Mouse (Mus musculus): ENCODE results near the gene Mtus2. TPM values are rescaled to one million over a fixed set of nuclear protein-coding genes. Genes with fewer than 3 reads are reported as not detected.

Mtus2 gene
- polyA plus RNA-seq, 1 experiment from 2014 or later, result 27.7 TPM

DNA sequence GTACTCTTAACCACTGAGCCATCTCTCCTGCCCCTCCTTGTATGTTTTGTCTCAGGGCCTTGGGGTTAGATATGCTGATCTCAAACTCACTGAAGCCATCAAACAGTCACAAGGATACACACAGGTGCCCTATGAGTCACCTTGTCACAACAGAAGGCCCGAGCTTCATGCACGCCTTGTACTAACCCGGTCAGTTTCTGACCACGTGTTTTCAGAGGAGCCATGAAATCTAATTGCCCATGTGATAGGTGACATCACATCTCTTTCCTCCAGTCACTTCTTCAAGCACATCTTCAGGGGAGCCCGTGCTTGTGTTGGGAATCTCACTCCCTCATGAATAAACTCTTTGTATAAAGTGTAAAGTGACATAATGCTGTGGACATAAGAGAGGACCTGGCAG, 32.5 kb upstream of the Mtus2 start:
- Histone ChIP-seq H3K4me2 (ENCODE audit: low read length) (no peak overlapping the region), H3K36me3 (ENCODE audit: control insufficient read depth, insufficient read depth, low read length) (no peaks in the 10 kb centered on the region), H3K27ac (ENCODE audit: low read depth) (no peak overlapping the region), H3K9ac (ENCODE audit: low read length) (no peak overlapping the region), H3K9me3 (ENCODE audit: control insufficient read depth, low read length) (no peaks in the 10 kb centered on the region), H3K27me3 (replicated peaks; ENCODE audit: control insufficient read depth, insufficient read depth, low read length) (no peaks in the 10 kb centered on the region), H3K4me3 (ENCODE audit: low read depth, low read length) (no peak overlapping the region), H3K4me1 (replicated peaks; ENCODE audit: control insufficient read depth, insufficient read depth, low read length) (no peaks in the 10 kb centered on the region)
- 74% methylated on average over 5 of the region's 5 CpGs for WGBS
- ATAC-seq (replicated peaks; ENCODE audit: low FRiP score, low TSS enrichment, low read depth) (no peak), DNase-seq (ENCODE audit: low spot score) (no peak)

DNA sequence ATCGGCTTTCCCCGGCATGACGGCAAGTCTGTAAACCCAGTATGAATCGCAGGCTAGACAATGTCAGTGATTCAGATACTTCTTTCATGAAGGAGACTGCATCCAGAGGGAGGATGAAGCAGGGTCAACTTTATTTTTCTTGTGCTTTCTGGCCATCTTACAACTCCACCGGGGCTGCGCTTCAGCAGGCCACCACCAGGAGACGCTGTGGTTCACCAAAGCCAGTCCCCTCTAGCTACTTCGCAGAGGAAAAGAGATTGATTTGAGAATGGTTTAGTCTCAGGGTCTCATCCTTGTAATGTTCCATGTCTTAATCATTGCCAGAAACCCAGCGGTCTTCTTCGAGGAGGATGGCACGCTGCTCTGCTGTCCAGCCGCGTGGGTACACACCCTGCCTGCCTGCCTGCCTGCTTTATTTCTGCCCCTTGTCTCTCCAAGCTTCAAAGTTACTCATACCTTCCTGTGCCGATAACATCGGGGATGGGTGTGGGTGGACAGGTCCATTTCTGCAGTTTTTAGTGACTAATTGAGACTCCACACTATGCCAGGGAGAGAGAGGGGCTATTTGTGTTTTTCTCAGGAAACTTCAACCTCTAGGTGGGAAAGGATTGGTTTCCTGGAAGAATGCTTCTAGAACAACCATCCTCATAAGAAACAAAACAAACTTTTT, 31.1 kb upstream of the Mtus2 start:
- no peak overlapping the region for H3K4me2 ChIP-seq (ENCODE audit: low read length)
- H3K27ac ChIP-seq (ENCODE audit: low read depth), result no peak overlapping the region
- no peaks in the 10 kb centered on the region for H3K9me3 ChIP-seq (ENCODE audit: control insufficient read depth, low read length)
- DNase-seq (ENCODE audit: low spot score), result peak; percentile 72
- no peak for ATAC-seq (replicated peaks; ENCODE audit: low FRiP score, low TSS enrichment, low read depth)
- H3K36me3 ChIP-seq (ENCODE audit: control insufficient read depth, insufficient read depth, low read length), result no peaks in the 10 kb centered on the region
- H3K4me1 ChIP-seq (replicated peaks; ENCODE audit: control insufficient read depth, insufficient read depth, low read length), result no peaks in the 10 kb centered on the region
- H3K9ac ChIP-seq (ENCODE audit: low read length), result no peak overlapping the region
- WGBS, result 64% methylated on average over 15 of the region's 15 CpGs
- H3K4me3 ChIP-seq (ENCODE audit: low read depth, low read length), result no peak overlapping the region
- H3K27me3 ChIP-seq (replicated peaks; ENCODE audit: control insufficient read depth, insufficient read depth, low read length), result no peaks in the 10 kb centered on the region

DNA sequence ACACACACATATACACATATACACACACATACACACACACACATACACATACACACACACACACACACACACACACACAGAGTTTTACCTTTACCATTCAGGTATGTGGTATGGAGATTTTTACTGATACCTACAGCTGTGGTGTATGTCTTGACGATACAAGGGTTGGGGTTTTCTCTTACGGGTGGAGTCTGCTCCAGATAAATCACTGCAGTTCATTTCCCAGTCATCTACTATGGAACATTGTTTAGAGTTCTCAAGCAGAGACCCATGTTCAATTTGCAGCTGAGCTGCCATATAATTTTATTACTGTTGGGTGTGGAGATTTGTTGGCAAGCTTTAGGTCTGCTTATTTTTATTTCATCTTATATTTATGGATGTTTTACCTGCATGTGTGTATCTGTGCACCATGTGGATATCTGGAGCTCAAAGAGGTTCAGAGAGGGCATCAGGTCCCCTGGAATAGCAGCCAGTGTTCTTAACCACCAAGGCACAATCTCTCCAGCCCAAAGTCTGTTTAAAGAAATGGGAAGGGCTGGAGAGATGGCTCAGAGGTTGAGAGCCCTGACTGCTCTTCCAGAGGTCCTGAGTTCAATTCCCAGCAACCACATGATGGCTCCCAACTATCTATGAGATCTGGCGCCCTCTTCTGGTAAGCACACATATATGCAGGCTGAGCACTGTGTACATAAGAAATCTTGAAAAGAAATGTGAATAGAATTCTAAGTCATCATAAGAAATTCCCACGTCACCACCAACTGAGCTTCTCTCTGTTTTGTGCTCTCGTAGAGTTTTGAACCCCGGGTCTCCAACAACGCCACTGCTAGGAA, 28.2 kb upstream of the Mtus2 start:
- no peaks in the 10 kb centered on the region for H3K4me1 ChIP-seq (replicated peaks; ENCODE audit: control insufficient read depth, insufficient read depth, low read length)
- H3K27ac ChIP-seq (ENCODE audit: low read depth), result no peak overlapping the region
- ATAC-seq (replicated peaks; ENCODE audit: low FRiP score, low TSS enrichment, low read depth) (no peak), DNase-seq (ENCODE audit: low spot score) (no peak)
- no peak overlapping the region for H3K4me2 ChIP-seq (ENCODE audit: low read length)
- H3K4me3 ChIP-seq (ENCODE audit: low read depth, low read length), result no peak overlapping the region
- no peak overlapping the region for H3K9ac ChIP-seq (ENCODE audit: low read length)
- no peaks in the 10 kb centered on the region for H3K9me3 ChIP-seq (ENCODE audit: control insufficient read depth, low read length)
- WGBS, result 78% methylated on average over 7 of the region's 7 CpGs
- H3K36me3 ChIP-seq (ENCODE audit: control insufficient read depth, insufficient read depth, low read length), result no peaks in the 10 kb centered on the region
- no peaks in the 10 kb centered on the region for H3K27me3 ChIP-seq (replicated peaks; ENCODE audit: control insufficient read depth, insufficient read depth, low read length)

DNA sequence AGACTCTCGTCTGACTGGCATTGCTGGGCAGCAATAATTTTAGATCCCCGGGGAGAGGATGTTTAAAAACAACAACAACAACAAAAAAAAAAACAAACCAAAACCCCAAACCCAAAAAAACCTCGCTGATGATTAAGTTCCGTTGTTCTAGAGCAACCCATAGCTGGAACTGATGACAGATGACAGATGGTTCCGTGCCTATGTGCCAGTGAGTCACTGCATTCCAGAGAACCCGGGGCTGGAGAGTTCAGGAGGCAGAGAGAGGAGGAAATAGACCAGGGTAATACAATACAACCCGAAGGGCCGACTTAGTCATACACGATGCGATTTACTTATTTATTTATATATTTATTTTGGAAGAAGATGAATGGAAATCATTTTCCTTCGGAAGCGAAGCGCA, 22.0 kb upstream of the Mtus2 start:
- Histone ChIP-seq H3K4me1 (replicated peaks; ENCODE audit: control insufficient read depth, insufficient read depth, low read length) (no peaks in the 10 kb centered on the region), H3K9me3 (ENCODE audit: control insufficient read depth, low read length) (no peaks in the 10 kb centered on the region), H3K36me3 (ENCODE audit: control insufficient read depth, insufficient read depth, low read length) (no peaks in the 10 kb centered on the region), H3K27ac (ENCODE audit: low read depth) (no peak overlapping the region), H3K4me3 (ENCODE audit: low read depth, low read length) (no peak overlapping the region), H3K9ac (ENCODE audit: low read length) (no peak overlapping the region), H3K27me3 (replicated peaks; ENCODE audit: control insufficient read depth, insufficient read depth, low read length) (no peaks in the 10 kb centered on the region), H3K4me2 (ENCODE audit: low read length) (no peak overlapping the region)
- WGBS, result 86% methylated on average over 13 of the region's 13 CpGs
- ATAC-seq (replicated peaks; ENCODE audit: low FRiP score, low TSS enrichment, low read depth), result no peak
- no peak for DNase-seq (ENCODE audit: low spot score)

DNA sequence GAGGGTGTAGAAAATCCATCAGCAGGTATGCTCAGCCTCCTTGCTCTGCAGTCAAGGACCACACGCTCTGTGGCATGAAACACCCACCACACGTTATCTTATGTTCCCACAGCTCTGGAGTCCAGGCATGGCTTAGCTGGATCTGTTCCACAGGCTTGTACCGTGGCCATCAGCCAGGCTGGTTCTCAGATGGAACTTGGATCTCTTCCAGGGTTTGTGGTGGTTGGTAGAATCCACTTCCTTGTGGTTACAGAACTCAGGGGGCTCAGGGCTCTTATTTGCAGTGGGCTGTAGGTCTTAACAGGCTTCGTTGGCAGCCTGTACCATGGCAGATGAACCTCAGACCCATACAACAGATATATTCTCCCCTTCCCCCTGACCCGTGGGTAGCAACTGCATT, 17.9 kb upstream of the Mtus2 start:
- WGBS, result 72% methylated on average over 5 of the region's 5 CpGs
- Histone ChIP-seq H3K4me3 (ENCODE audit: low read depth, low read length) (no peak overlapping the region), H3K4me2 (ENCODE audit: low read length) (no peak overlapping the region), H3K9me3 (ENCODE audit: control insufficient read depth, low read length) (0 out of 2 replicates have a peak, but pooled peaks cover 2% of the 10 kb centered on the region), H3K27ac (ENCODE audit: low read depth) (no peak overlapping the region), H3K27me3 (replicated peaks; ENCODE audit: control insufficient read depth, insufficient read depth, low read length) (no peaks in the 10 kb centered on the region), H3K36me3 (ENCODE audit: control insufficient read depth, insufficient read depth, low read length) (no peaks in the 10 kb centered on the region), H3K4me1 (replicated peaks; ENCODE audit: control insufficient read depth, insufficient read depth, low read length) (no peaks in the 10 kb centered on the region), H3K9ac (ENCODE audit: low read length) (no peak overlapping the region)
- DNase-seq (ENCODE audit: low spot score) (no peak), ATAC-seq (replicated peaks; ENCODE audit: low FRiP score, low TSS enrichment, low read depth) (no peak)

DNA sequence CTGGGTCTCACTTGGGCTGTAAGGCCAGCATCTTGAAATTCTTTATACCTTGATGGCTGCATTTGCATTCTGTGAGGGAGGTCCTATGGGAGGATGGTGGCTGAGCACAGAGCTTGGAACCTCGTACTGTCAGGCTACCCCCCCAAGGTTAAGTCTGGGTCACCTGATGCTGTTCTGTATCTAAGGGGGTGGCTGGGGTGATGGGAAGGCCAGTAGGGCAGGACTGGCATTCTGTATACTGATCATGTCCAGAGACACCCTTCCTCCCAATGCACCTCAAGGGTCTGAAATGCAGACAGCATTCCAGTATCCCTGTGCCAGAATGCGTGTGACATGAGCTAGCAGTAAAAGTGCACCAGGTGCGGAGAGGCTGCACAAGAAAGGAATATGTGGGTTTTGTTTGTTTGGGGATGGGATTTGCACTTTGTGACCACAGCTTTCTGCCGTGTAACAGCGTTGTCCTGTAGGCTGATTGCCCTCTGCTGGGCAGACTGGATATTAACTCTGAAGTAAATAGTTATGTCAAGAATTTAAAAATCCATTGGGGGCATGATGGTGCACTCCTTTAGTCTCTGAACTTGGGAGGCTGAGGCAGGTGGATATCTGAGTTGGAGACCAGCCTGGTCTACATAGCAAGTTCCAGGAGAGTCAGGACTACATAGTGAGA, 12.0 kb upstream of the Mtus2 start:
- H3K27me3 ChIP-seq (replicated peaks; ENCODE audit: control insufficient read depth, insufficient read depth, low read length), result no peaks in the 10 kb centered on the region
- 0 out of 2 replicates have a peak, but pooled peaks cover 2% of the 10 kb centered on the region for H3K9me3 ChIP-seq (ENCODE audit: control insufficient read depth, low read length)
- no peak overlapping the region for H3K27ac ChIP-seq (ENCODE audit: low read depth)
- DNase-seq (ENCODE audit: low spot score), result no peak
- no peaks in the 10 kb centered on the region for H3K36me3 ChIP-seq (ENCODE audit: control insufficient read depth, insufficient read depth, low read length)
- no peak overlapping the region for H3K4me2 ChIP-seq (ENCODE audit: low read length)
- H3K4me1 ChIP-seq (replicated peaks; ENCODE audit: control insufficient read depth, insufficient read depth, low read length), result no peaks in the 10 kb centered on the region
- H3K9ac ChIP-seq (ENCODE audit: low read length), result no peak overlapping the region
- H3K4me3 ChIP-seq (ENCODE audit: low read depth, low read length), result no peak overlapping the region
- no peak for ATAC-seq (replicated peaks; ENCODE audit: low FRiP score, low TSS enrichment, low read depth)
- 12% methylated on average over 5 of the region's 5 CpGs for WGBS

DNA sequence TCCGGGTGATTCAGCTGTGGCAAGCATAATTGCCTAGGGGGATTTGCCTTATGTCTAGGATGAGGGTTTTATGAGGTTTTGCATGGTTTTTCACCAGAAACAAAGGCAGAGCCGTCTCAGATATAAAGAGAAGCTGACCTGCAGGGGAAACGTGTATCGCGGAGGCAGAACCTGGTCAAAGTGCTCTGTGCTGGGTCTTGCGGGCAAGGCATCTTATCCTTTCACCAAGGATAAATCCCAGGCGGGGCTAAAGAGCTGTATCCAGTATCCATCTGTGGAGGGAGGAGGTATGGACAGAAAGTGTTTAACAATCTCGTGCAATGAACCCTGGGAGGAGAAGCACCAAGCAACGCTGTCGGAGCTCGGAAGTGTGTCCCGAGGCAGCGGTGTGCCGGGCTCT, 7.2 kb upstream of the Mtus2 start:
- DNase-seq (ENCODE audit: low spot score), result no peak
- ATAC-seq (replicated peaks; ENCODE audit: low FRiP score, low TSS enrichment, low read depth), result no peak
- no peak overlapping the region for H3K4me2 ChIP-seq (ENCODE audit: low read length)
- H3K27ac ChIP-seq (ENCODE audit: low read depth), result no peak overlapping the region
- H3K9ac ChIP-seq (ENCODE audit: low read length), result no peak overlapping the region
- no peaks in the 10 kb centered on the region for H3K27me3 ChIP-seq (replicated peaks; ENCODE audit: control insufficient read depth, insufficient read depth, low read length)
- no peaks in the 10 kb centered on the region for H3K4me1 ChIP-seq (replicated peaks; ENCODE audit: control insufficient read depth, insufficient read depth, low read length)
- 79% methylated on average over 14 of the region's 14 CpGs for WGBS
- H3K36me3 ChIP-seq (ENCODE audit: control insufficient read depth, insufficient read depth, low read length), result no peaks in the 10 kb centered on the region
- no peak overlapping the region for H3K4me3 ChIP-seq (ENCODE audit: low read depth, low read length)
- no peaks in the 10 kb centered on the region for H3K9me3 ChIP-seq (ENCODE audit: control insufficient read depth, low read length)

DNA sequence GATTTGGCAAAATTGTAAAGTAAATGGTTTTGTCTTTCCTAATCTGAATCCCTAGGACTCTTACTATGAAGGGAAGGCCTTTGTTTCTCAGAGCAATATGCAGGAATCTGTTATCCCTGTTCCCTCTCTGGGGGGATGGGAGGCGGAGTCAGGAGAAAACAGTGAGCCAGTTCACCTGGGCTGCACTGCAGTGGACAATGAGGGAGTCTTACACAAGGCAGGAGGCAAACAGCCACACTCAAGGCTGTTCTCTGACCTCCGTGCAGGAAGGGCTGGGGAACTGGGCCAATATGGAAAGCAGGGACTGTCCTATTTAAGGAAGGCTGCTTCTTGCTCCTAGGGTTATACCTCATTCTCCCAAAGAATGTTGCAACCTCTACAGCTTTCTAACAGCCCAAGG, 5.4 kb upstream of the Mtus2 start:
- Histone ChIP-seq H3K27ac (ENCODE audit: low read depth) (no peak overlapping the region), H3K4me2 (ENCODE audit: low read length) (no peak overlapping the region), H3K36me3 (ENCODE audit: control insufficient read depth, insufficient read depth, low read length) (no peaks in the 10 kb centered on the region), H3K4me1 (replicated peaks; ENCODE audit: control insufficient read depth, insufficient read depth, low read length) (no peaks in the 10 kb centered on the region), H3K4me3 (ENCODE audit: low read depth, low read length) (no peak overlapping the region), H3K9me3 (ENCODE audit: control insufficient read depth, low read length) (no peaks in the 10 kb centered on the region), H3K9ac (ENCODE audit: low read length) (no peak overlapping the region), H3K27me3 (replicated peaks; ENCODE audit: control insufficient read depth, insufficient read depth, low read length) (peaks cover 6% of the 10 kb centered on the region)
- DNase-seq (ENCODE audit: low spot score) (no peak), ATAC-seq (replicated peaks; ENCODE audit: low FRiP score, low TSS enrichment, low read depth) (no peak)
- WGBS, result 60% methylated on average over 2 of the region's 2 CpGs

Data from intestine, embryonic 14.5 days (tissue).